Mouse (Mus musculus) central nervous system, embryonic 11.5 days (tissue): Measurements from ENCODE around the gene Gm3667. TPM values are rescaled to one million over a fixed set of nuclear protein-coding genes. Genes with fewer than 3 reads are reported as not detected.

ENCODE experiments used
- polyA plus RNA-seq: library from polyadenylated mRNA; depleted of rRNA; stranded (reverse); fragments of >200 nt; gene quantifications from 2 replicates; pipeline ENCODE4 v1.2.3, GENCODE M21; 2012; rRNA removed

Gm3667 gene
- polyA plus RNA-seq: 1.7 and 3.6 TPM in 2 replicates

GRCm38 (mm10) chr14:6889521-6890012 lies at the start of gene Gm3667:
Gm3667 (minus strand) TSS chr14:6889962.

GRCm38 (mm10) chr14:6840211-6840610 lies 49.6 kb downstream of the Gm3667 start, which contains the start of gene Gm3642:
Gm3642 (minus strand) TSS chr14:6840311.

Other genes with a start within 250 kb of the Gm3667 start
- gene Gm10251, start 205.8 kb downstream of the Gm3667 start, polyA plus RNA-seq: not detected in 2 replicates
- gene Gm8050, start 169.7 kb downstream of the Gm3667 start, polyA plus RNA-seq: 0.11 TPM in 1 of 2 replicates, not detected in the other
- 15.2 and 25.0 TPM in 2 replicates for gene Gm3636, start 147.6 kb downstream of the Gm3667 start, polyA plus RNA-seq
- not detected in 2 replicates for gene Gm8362, start 115.6 kb downstream of the Gm3667 start, polyA plus RNA-seq
- not detected in 2 replicates for gene Gm3642, start 49.7 kb downstream of the Gm3667 start, polyA plus RNA-seq
- not detected in 2 replicates for gene Gm6356, start 83.9 kb upstream of the Gm3667 start, polyA plus RNA-seq
- gene Gm10406, start 137.5 kb upstream of the Gm3667 start, polyA plus RNA-seq: 2.4 and 4.5 TPM in 2 replicates
- 0.11 and 0.20 TPM in 2 replicates for gene Gm3685, start 155.0 kb upstream of the Gm3667 start, polyA plus RNA-seq
- gene Gm3696, start 210.7 kb upstream of the Gm3667 start, polyA plus RNA-seq: 2.4 and 7.7 TPM in 2 replicates
- gene Gm6676, start 235.4 kb upstream of the Gm3667 start, polyA plus RNA-seq: 0.05 TPM in 1 of 2 replicates, not detected in the other